Mouse (Mus musculus) forebrain, embryonic 13.5 days (tissue): ENCODE measurements around the gene Pigv. TPM values are rescaled to one million over a fixed set of nuclear protein-coding genes. Genes with fewer than 3 reads are reported as not detected.

ENCODE experiments used
- ATAC-seq: fragments of 200-750 bp; cut with Nextera tagmentation; 2 replicates; pipeline ENCODE4 v1.8.0; 2017
- H3K27ac ChIP-seq: fragments of 300-500 bp; sonication (generic); 2 replicates; pipeline ENCODE4 v1.5.1; 2015; ENCODE audit warnings: inconsistent platforms, mild to moderate bottlenecking, moderate library complexity
- H3K27me3 ChIP-seq: fragments of 300-500 bp; sonication (generic); 2 replicates; pipeline ENCODE4 v1.6.1; 2015; ENCODE audit warnings: mild to moderate bottlenecking, inconsistent platforms
- H3K36me3 ChIP-seq: fragments of 300-500 bp; sonication (generic); 2 replicates; pipeline ENCODE4 v1.6.1; 2015; ENCODE audit warnings: mild to moderate bottlenecking, inconsistent platforms; ENCODE audit not compliant: poor library complexity, severe bottlenecking
- H3K4me1 ChIP-seq: fragments of 300-500 bp; sonication (generic); 2 replicates; pipeline ENCODE4 v1.6.1; 2015; ENCODE audit warnings: inconsistent platforms
- H3K4me2 ChIP-seq: fragments of 300-500 bp; sonication (generic); 2 replicates; pipeline ENCODE4 v1.6.1; 2015; ENCODE audit warnings: inconsistent platforms, mild to moderate bottlenecking, moderate library complexity
- H3K4me3 ChIP-seq: fragments of 300-500 bp; sonication (generic); 2 replicates; pipeline ENCODE4 v1.5.1; 2015; ENCODE audit warnings: mild to moderate bottlenecking, inconsistent platforms
- H3K9ac ChIP-seq: fragments of 300-500 bp; sonication (generic); 2 replicates; pipeline ENCODE4 v1.6.1; 2015; ENCODE audit warnings: mild to moderate bottlenecking, inconsistent platforms
- H3K9me3 ChIP-seq: fragments of 300-500 bp; sonication (generic); replicated peaks from 2 replicates; pipeline ENCODE4 v1.6.1; 2016; ENCODE audit warnings: inconsistent platforms
- WGBS: fragments of 180-500 bp; shearing (Covaris S2); methylation state at CpG from one replicate; pipeline ENCODE4 v1.1.7; 2015; 5-methylcytosine and 5-hydroxymethylcytosine counted together
- polyA plus RNA-seq: library from polyadenylated mRNA; unstranded; fragments of >200 nt; fragmentation: Nextera tagmentation; extraction: Ambion mirVana; gene quantifications from 2 replicates; pipeline ENCODE4 v1.2.1, GENCODE M21; 2015

Gene Pigv
- 13.6 and 14.5 TPM in 2 replicates for polyA plus RNA-seq

DNA sequence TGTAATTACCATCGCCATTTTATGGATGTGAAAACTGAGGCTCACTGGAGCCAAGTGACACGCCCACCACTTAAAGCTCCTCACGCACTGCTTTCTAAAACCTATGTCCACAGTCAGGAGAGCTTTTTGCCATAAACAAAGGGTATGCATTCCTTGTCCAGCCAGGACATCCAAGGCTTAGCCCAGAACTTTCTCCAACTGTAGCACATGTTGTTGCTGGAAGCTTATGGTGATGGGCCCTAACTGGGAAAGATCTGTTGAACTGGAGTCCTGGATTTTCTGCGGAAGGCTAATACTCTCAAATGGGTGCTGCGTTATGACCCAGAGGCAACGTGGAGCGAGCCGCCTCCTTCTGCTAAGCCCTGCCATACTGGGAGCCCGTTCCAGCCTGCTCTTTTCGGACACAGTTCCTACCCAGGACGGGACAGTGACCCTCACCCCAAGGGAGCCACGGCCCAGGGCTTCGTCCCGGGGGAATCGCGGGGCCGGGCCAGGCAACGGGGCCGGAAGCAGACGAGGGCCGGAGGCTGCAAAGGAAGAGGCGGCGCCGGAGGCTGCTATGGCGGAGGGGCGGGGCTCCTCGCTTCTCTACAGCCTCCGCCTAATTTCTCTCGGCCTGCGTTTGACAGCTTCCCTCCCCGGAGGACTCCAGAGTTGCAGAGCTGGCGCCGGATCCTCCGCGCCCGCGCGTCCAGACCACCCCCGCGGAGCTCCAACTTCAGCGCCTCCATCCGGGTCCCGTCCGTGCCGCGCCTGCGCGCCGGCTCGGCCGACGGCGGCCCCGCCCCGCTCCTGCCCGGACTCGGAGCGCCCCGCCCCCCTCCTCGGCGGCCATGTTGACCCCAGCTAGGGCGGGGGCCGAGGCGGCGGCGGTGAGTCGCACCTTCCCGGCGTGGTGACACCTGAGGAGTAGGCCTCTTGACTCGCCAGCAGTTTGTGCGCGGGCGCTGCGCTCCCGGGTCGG lies at the start of gene Pigv:
Pigv (minus strand) TSS at position 767 of the 964 bp plus-strand sequence.
- peaks cover 59% of the 10 kb centered on the region for H3K4me1 ChIP-seq
- peak within 1 kb of the TSS; percentile 98 for H3K27ac ChIP-seq
- peak within 1 kb of the TSS; percentile 74 for H3K4me3 ChIP-seq
- no peaks in the 10 kb centered on the region for H3K9me3 ChIP-seq
- peak within 1 kb of the TSS; percentile 89 for H3K9ac ChIP-seq
- peaks cover 8% of the 10 kb centered on the region; the same call in 1 of the 2 replicates for H3K36me3 ChIP-seq
- no peaks in the 10 kb centered on the region for H3K27me3 ChIP-seq
- peak; percentile 90 for ATAC-seq
- WGBS = under 1% methylated on average over 69 of the region's 76 CpGs
- H3K4me2 ChIP-seq = peak within 1 kb of the TSS; percentile 83

GRCm38 (mm10) chr4:133719791-133720190 lies 47.3 kb upstream of the Pigv start:
- no peaks in the 10 kb centered on the region for H3K9me3 ChIP-seq
- no peak overlapping the region for H3K9ac ChIP-seq
- no peak overlapping the region for H3K4me3 ChIP-seq
- H3K27me3 ChIP-seq = no peaks in the 10 kb centered on the region
- peaks cover 83% of the 10 kb centered on the region for H3K36me3 ChIP-seq
- WGBS = 92% methylated on average over 3 of the region's 3 CpGs
- no peak overlapping the region for H3K27ac ChIP-seq
- ATAC-seq = no peak
- H3K4me2 ChIP-seq = no peak overlapping the region
- H3K4me1 ChIP-seq = 0 out of 2 replicates have a peak, but pooled peaks cover 4% of the 10 kb centered on the region

DNA sequence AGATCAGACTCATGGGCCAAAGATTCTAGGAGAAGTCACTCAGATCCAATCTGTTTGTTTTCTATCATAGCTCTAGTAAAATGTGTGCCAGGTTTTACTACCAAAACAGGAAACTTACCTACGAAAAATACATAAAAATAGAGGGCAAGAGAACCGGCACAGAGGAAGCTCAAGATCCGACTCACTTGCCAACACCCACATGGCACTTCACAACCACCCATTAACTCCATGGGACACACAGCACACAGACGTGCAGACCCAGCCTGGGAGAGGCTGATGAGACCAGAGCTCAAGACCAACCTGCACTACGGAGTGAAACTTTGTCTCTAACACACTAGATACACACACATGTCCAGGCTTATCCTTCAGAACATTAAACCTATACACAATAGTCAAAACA lies 40.3 kb upstream of the Pigv start:
- no peak overlapping the region for H3K9ac ChIP-seq
- peaks cover 11% of the 10 kb centered on the region for H3K4me1 ChIP-seq
- ATAC-seq = no peak
- H3K27ac ChIP-seq = no peak overlapping the region
- H3K9me3 ChIP-seq = no peaks in the 10 kb centered on the region
- peaks cover 83% of the 10 kb centered on the region for H3K36me3 ChIP-seq
- WGBS = 86% methylated on average over 5 of the region's 5 CpGs
- H3K4me2 ChIP-seq = no peak overlapping the region
- no peaks in the 10 kb centered on the region for H3K27me3 ChIP-seq
- no peak overlapping the region for H3K4me3 ChIP-seq

- H3K27me3 ChIP-seq = no peaks in the 10 kb centered on the region
- H3K4me1 ChIP-seq = peaks cover 11% of the 10 kb centered on the region
- 86% methylated on average over 6 of the region's 6 CpGs for WGBS
- ATAC-seq = no peak
- peaks cover 83% of the 10 kb centered on the region for H3K36me3 ChIP-seq
- no peak overlapping the region for H3K27ac ChIP-seq
- no peak overlapping the region for H3K4me3 ChIP-seq
- H3K4me2 ChIP-seq = no peak overlapping the region
- no peak overlapping the region for H3K9ac ChIP-seq
- H3K9me3 ChIP-seq = no peaks in the 10 kb centered on the region
Measured at GRCm38 (mm10) chr4:133711307-133712076, 39.0 kb upstream of the Pigv start.

- no peak for ATAC-seq
- no peak overlapping the region for H3K4me3 ChIP-seq
- H3K36me3 ChIP-seq = peaks cover 80% of the 10 kb centered on the region
- no peak overlapping the region; the same call in 1 of the 2 replicates for H3K27ac ChIP-seq
- H3K9ac ChIP-seq = no peak overlapping the region
- H3K4me2 ChIP-seq = no peak overlapping the region
- peaks cover 11% of the 10 kb centered on the region for H3K4me1 ChIP-seq
- H3K27me3 ChIP-seq = no peaks in the 10 kb centered on the region
- 38% methylated on average over 2 of the region's 2 CpGs for WGBS
- H3K9me3 ChIP-seq = no peaks in the 10 kb centered on the region
Measured at GRCm38 (mm10) chr4:133709395-133709794, 36.9 kb upstream of the Pigv start.

GRCm38 (mm10) chr4:133707464-133707863 lies 35.0 kb upstream of the Pigv start:
- ATAC-seq = no peak
- no peaks in the 10 kb centered on the region for H3K27me3 ChIP-seq
- H3K27ac ChIP-seq = no peak overlapping the region
- H3K4me1 ChIP-seq = peaks cover 11% of the 10 kb centered on the region
- 66% methylated on average over 1 of the region's 1 CpGs for WGBS
- H3K4me3 ChIP-seq = no peak overlapping the region
- no peak overlapping the region for H3K9ac ChIP-seq
- H3K9me3 ChIP-seq = no peaks in the 10 kb centered on the region
- H3K4me2 ChIP-seq = no peak overlapping the region
- peaks cover 75% of the 10 kb centered on the region for H3K36me3 ChIP-seq

DNA sequence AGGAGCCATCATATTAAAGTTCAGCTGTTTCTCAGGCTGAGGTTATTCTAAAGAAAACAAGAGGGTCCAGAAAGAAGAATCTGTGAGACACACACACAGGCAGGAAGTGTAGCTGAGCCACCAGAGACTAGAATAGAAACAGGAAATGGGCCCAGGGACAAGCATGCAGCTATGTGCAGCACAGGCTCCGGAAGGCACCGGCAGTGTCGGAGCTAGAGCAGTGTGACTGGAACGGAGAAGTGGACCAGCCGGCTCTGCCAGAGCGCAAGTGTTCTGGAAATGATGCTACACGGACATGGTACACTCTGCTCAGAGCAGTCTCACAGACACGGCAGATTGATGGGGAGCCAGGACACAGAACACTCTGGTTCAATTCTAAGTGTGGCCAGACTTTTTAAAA lies 34.5 kb upstream of the Pigv start:
- 91% methylated on average over 8 of the region's 8 CpGs for WGBS
- Histone ChIP-seq H3K36me3 (peaks cover 77% of the 10 kb centered on the region), H3K4me1 (peaks cover 11% of the 10 kb centered on the region)

DNA sequence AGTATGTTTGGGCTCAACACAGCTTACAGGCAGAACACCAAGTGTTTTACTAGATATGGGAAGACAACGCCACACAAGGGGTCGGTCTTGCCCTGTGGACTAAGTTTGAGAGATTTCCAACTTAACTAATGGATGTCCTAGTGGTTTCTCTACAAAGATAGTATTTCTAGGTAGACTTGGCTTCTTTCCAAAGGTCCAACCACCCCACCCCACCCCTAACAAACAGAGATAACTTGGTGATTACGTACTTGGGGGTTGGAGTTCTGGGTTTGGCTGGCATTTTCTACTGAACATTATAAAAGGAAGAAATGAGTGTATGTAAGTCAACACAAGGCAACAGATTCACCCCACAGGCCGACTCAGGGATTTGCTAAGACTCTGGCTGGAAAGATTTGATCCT lies 32.6 kb upstream of the Pigv start:
- no peaks in the 10 kb centered on the region for H3K27me3 ChIP-seq
- no peaks in the 10 kb centered on the region for H3K9me3 ChIP-seq
- no peak for ATAC-seq
- no peak overlapping the region for H3K4me2 ChIP-seq
- 92% methylated on average over 4 of the region's 4 CpGs for WGBS
- H3K36me3 ChIP-seq = peaks cover 79% of the 10 kb centered on the region
- H3K9ac ChIP-seq = no peak overlapping the region
- no peak overlapping the region for H3K27ac ChIP-seq
- H3K4me3 ChIP-seq = no peak overlapping the region
- peaks cover 13% of the 10 kb centered on the region for H3K4me1 ChIP-seq

More for the DNA sequence above, 34.5 kb upstream of the Pigv start:
- no peak overlapping the region for H3K4me2 ChIP-seq
- H3K9me3 ChIP-seq = no peaks in the 10 kb centered on the region
- H3K9ac ChIP-seq = no peak overlapping the region
- no peaks in the 10 kb centered on the region for H3K27me3 ChIP-seq
- H3K4me3 ChIP-seq = no peak overlapping the region
- 0 out of 2 replicates have a peak overlapping the region, but pooled peaks have one; percentile 25 for H3K27ac ChIP-seq
- no peak for ATAC-seq

GRCm38 (mm10) chr4:133700905-133701368 lies 28.5 kb upstream of the Pigv start:
- no peaks in the 10 kb centered on the region for H3K9me3 ChIP-seq
- WGBS = 90% methylated on average over 11 of the region's 11 CpGs

DNA sequence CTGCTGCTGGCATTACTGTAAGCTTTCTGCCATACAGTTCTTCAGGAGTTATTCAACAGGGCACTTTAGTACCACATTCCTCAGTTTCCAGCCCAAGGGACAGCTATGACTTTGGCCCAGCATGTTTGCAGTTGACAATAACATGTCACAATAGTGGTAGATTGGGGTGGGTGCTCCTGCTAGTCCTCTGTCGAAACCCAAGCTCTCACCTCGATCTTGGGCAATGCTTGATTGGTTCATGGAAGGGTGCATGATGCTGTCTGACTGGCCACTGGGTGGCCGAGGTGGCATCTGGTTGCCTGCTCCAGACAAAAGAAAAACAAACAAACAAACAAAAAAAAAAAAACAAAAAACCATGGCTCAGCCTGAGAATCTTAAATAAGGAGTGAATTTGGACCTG lies 22.9 kb upstream of the Pigv start:
- 86% methylated on average over 3 of the region's 3 CpGs for WGBS
- H3K9me3 ChIP-seq = no peaks in the 10 kb centered on the region
- H3K36me3 ChIP-seq = peaks cover 72% of the 10 kb centered on the region
- no peak overlapping the region for H3K4me2 ChIP-seq
- H3K27me3 ChIP-seq = no peaks in the 10 kb centered on the region
- H3K4me1 ChIP-seq = peaks cover 9% of the 10 kb centered on the region
- no peak for ATAC-seq
- no peak overlapping the region for H3K27ac ChIP-seq
- no peak overlapping the region for H3K4me3 ChIP-seq
- H3K9ac ChIP-seq = no peak overlapping the region

More at GRCm38 (mm10) chr4:133700905-133701368, 28.5 kb upstream of the Pigv start:
- H3K4me3 ChIP-seq = no peak overlapping the region
- 0 out of 2 replicates have a peak, but pooled peaks cover 3% of the 10 kb centered on the region for H3K4me1 ChIP-seq
- H3K36me3 ChIP-seq = peaks cover 62% of the 10 kb centered on the region
- no peak overlapping the region for H3K4me2 ChIP-seq
- H3K9ac ChIP-seq = no peak overlapping the region
- H3K27me3 ChIP-seq = no peaks in the 10 kb centered on the region
- ATAC-seq = no peak; the same call in 1 of the 2 replicates
- H3K27ac ChIP-seq = no peak overlapping the region

- H3K9me3 ChIP-seq = no peaks in the 10 kb centered on the region
- ATAC-seq = 0 out of 2 replicates have a peak, but pooled peaks have one; percentile 24
- H3K4me1 ChIP-seq = peaks cover 26% of the 10 kb centered on the region
- no peak overlapping the region for H3K4me3 ChIP-seq
- H3K27me3 ChIP-seq = no peaks in the 10 kb centered on the region
- peaks cover 100% of the 10 kb centered on the region for H3K36me3 ChIP-seq
- no peak overlapping the region for H3K4me2 ChIP-seq
- WGBS = 35% methylated on average over 5 of the region's 5 CpGs
- peak overlapping the region; percentile 75 for H3K27ac ChIP-seq
- H3K9ac ChIP-seq = no peak overlapping the region
Measured at GRCm38 (mm10) chr4:133690252-133690651, 17.8 kb upstream of the Pigv start.
